Mouse (Mus musculus): ENCODE data around the gene Myh9. TPM values are rescaled to one million over a fixed set of nuclear protein-coding genes. Genes with fewer than 3 reads are reported as not detected.

Gene Myh9
- polyA plus RNA-seq, 1 experiment from 2014 or later, result 32.0 TPM

DNA sequence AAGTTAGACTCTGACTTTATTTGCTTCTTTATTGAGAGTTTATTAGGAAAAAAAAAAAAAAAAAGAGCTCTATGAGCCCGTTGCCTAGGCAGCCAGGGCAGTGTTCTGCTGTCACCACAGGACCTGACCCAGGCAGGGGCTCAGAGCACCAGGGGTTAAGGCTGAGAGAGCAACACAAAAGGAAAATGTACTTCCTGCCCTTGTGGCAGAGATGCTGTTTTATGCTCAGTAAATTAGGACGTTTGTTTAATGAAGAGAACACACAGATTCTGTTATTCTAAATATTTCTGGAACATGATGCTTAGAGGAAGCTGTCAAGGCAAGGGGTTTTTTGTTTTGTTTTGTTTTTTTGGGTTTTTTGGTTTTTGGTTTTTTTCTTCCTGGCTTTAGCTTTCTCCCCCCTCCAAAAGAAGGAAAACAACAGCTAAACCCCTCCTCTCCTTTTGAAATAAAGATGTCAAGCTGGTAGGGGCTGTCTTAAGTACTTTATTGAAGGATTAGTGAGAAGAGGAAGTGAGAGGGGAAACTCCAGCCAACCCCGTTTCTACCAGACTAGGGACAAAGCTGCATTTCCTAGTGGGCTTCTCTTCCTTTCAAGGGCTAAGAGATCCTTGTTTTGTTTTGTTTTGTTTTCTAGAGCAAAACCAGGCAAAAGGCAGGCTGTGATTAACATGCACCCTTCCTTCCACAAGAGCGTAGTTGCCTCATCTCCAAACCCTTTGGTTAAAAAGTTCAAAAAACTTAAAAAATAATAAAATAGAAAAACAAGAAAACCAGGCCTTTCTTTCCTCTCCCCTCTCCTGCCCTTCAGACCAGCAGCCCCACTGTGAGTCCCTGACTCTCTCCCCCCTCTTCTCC is 3.2 kb downstream of the Myh9 start:
- Histone ChIP-seq H3K36me3 (no peaks in the 10 kb centered on the region), H3K27ac (no peak overlapping the region), H3K4me3 (no peak overlapping the region), H3K27me3 (no peaks in the 10 kb centered on the region), H3K9ac (no peak overlapping the region; the same call in 1 of the 2 replicates), H3K4me2 (replicated peaks) (no peak overlapping the region), H3K4me1 (peaks cover 44% of the 10 kb centered on the region), H3K9me3 (replicated peaks) (no peaks in the 10 kb centered on the region)
- ATAC-seq (ENCODE audit: low FRiP score), result no peak
- 15% methylated on average over 4 of the region's 4 CpGs for WGBS

DNA sequence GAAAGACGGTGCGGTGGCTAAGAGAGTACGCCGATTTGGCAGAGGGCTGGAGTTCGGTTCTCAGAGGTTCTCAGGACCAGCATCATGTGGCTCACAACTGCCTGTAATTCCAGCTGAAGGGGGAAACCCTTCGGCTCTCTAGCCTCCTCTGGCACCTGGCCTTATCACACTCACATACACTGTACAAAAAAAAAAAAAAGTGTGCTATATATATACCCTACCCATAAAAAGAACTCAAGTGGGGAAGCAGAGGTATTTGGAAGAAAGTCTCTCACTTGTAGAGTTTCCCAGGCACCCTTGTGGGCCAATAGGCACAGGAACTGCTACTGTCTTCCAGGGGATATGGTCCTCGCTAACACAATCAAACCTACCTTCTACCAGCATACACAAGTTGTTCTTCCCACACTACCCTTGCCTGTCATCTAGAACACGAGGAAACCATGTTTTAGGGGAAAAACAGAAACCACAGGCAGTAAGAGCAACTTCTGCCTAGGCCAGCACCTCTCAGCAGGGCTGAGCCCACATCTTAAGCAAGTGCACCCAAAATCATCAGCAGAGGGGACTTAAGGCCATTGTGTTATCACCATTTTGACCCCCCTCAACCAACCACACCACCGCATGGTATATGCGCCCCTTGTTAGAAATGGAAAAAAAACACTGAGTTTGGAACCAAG is 4.4 kb downstream of the Myh9 start:
- WGBS, result 78% methylated on average over 10 of the region's 10 CpGs
- H3K27me3 ChIP-seq, result no peaks in the 10 kb centered on the region
- H3K4me1 ChIP-seq, result peaks cover 44% of the 10 kb centered on the region
- H3K9me3 ChIP-seq (replicated peaks), result no peaks in the 10 kb centered on the region
- no peak overlapping the region for H3K4me2 ChIP-seq (replicated peaks)
- H3K9ac ChIP-seq, result no peak overlapping the region
- no peak overlapping the region for H3K27ac ChIP-seq
- no peak overlapping the region for H3K4me3 ChIP-seq
- H3K36me3 ChIP-seq, result no peaks in the 10 kb centered on the region
- no peak for ATAC-seq (ENCODE audit: low FRiP score)

DNA sequence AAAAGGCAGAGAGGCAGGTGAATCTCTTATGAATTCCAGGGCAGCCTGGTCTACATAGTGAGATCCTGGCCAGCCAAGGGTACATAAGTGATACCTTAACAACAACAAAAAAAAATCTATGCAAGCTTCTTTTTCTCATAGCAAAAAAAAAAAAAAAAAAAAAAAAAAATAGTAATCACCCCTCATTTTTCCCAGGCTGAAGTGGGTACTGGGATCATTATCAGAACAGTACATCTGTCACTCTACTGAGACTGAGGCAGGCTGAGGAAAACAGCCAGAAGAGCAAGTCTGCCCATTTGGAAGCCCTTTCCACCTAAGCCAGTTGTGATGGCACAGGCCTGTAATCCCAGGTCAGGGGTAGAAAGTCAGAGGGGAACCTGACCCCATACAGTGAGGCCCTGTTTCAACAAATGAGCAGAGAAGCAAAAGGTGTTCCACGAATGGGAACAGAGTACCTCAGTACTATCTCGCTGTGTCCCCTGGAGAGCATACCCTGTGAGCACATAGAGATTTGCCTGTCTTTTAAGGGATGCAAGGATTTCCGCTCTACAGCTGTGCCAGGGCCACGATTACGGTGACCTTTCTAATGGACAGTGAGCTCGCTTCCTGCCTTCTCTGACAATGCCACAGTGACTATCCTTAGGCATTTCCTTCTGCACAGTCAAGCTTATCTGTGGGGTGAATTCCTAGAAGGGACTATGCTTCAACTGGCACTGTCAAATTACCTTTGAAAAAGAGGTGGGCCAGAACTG is 5.1 kb downstream of the Myh9 start:
- ATAC-seq (ENCODE audit: low FRiP score), result no peak
- 59% methylated on average over 6 of the region's 6 CpGs for WGBS
- H3K4me1 ChIP-seq, result peaks cover 44% of the 10 kb centered on the region
- no peaks in the 10 kb centered on the region for H3K9me3 ChIP-seq (replicated peaks)
- H3K36me3 ChIP-seq, result peaks cover 6% of the 10 kb centered on the region
- H3K27me3 ChIP-seq, result no peaks in the 10 kb centered on the region
- no peak overlapping the region for H3K27ac ChIP-seq
- H3K4me3 ChIP-seq, result no peak overlapping the region
- no peak overlapping the region for H3K4me2 ChIP-seq (replicated peaks)
- H3K9ac ChIP-seq, result no peak overlapping the region

DNA sequence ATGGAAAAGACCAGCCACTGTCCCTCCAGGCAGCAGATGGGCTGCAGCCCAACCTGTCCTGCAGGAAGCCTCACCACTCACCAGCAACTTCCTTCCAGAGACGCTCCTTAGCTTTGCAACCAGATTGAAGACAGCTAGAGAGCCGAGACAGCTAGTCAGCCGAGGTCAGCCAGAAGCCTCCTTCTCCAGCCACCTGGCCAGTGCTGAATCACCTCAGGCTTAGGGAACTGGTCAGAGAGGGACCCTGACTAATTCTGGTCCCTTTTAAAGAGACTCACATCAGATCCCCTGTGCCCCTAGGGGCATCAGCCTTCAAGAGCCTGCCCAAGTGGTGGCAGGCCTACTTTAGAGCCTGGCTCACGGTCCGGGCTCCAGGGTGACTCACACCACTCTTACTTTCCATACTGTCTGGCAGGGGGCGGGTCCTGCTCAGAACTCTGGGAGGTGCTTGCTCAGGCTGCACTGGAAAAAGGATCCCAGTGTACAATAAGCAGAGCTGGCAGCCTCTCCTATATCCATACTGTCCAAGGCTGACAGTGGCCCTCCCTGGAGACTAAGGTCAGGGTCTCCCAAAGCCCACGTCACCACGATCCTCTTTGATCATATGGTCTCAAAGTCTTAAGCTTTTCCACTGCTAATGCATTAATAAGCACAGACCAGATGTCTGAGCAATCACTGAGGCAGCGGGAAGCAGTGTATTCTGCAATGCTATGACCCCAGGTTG is 5.9 kb downstream of the Myh9 start:
- WGBS, result 55% methylated on average over 9 of the region's 9 CpGs
- H3K27ac ChIP-seq, result peak overlapping the region; percentile 40; the same call in 1 of the 2 replicates
- H3K9me3 ChIP-seq (replicated peaks), result no peaks in the 10 kb centered on the region
- H3K9ac ChIP-seq, result no peak overlapping the region
- peaks cover 6% of the 10 kb centered on the region for H3K36me3 ChIP-seq
- no peaks in the 10 kb centered on the region for H3K27me3 ChIP-seq
- H3K4me1 ChIP-seq, result peaks cover 44% of the 10 kb centered on the region
- ATAC-seq (ENCODE audit: low FRiP score), result no peak
- H3K4me2 ChIP-seq (replicated peaks), result no peak overlapping the region
- H3K4me3 ChIP-seq, result no peak overlapping the region

DNA sequence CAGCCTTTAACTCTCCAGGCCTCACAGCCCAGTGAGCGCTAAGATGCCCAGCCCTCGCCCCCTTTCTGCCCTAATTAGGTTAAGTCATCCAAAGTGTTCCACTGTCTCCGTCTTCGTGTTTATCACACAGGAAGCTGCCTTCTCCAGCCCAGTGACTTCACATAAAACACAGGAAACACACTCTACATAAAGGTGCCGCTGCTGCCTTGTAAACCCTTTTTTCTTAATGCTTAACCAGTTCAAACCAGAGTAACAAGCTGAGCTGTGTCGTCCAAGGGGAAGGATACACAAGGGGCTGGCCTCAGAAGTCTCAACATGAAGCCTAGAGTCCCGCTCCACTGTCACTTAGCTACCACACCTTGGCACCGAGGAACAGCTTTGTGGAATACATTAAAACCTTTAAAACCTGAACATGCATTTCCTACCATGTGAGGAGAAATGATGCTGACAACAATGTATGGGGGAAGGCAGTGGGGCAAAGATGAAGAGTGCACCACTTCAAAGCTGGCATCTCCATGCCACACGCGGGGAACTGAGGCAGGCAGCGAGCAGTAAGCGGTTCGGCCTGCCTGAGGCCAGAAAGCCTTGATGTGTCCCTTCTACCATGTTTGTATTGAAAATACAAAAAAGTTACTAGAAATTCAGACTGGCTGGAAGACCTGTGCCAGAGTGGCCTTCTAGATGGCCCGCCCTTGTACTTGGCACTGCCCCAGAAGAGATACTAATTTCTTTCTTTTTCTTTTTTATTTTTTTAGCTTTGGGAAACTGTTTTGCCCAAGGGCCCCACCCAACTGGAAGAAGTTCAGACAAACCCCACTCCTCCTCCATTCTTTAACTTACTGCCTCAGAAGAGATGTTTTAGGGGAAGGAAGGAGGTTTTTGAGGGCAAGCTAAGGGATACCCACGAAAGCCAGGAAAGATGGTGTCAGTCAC is 7.4 kb downstream of the Myh9 start:
- peaks cover 6% of the 10 kb centered on the region for H3K36me3 ChIP-seq
- WGBS, result 81% methylated on average over 15 of the region's 15 CpGs
- no peak overlapping the region for H3K4me2 ChIP-seq (replicated peaks)
- no peaks in the 10 kb centered on the region for H3K9me3 ChIP-seq (replicated peaks)
- ATAC-seq (ENCODE audit: low FRiP score), result no peak
- H3K4me3 ChIP-seq, result no peak overlapping the region
- no peak overlapping the region for H3K9ac ChIP-seq
- H3K27me3 ChIP-seq, result no peaks in the 10 kb centered on the region
- H3K4me1 ChIP-seq, result peaks cover 30% of the 10 kb centered on the region
- H3K27ac ChIP-seq, result no peak overlapping the region

DNA sequence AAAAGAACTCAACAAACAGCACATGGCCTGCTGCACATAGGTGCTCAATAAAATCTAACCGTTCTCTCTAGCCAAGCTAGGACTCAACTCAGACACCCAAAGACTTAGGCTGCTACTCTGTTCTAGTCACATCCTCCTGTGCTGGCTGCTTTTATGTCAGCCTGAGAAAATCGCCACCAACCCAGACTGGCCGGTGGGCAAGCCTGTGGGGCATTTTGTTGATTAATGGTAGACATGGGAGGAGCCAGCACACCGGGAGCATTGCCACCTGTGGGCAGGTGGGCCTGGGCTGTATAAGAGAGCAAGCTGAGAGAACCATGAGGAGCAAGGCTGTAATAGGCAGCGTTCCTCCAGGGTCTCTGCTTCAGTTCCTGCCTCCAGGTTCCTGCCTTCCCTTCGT is 8.2 kb downstream of the Myh9 start:
- no peaks in the 10 kb centered on the region for H3K27me3 ChIP-seq
- H3K4me3 ChIP-seq, result no peak overlapping the region
- 91% methylated on average over 6 of the region's 6 CpGs for WGBS

DNA sequence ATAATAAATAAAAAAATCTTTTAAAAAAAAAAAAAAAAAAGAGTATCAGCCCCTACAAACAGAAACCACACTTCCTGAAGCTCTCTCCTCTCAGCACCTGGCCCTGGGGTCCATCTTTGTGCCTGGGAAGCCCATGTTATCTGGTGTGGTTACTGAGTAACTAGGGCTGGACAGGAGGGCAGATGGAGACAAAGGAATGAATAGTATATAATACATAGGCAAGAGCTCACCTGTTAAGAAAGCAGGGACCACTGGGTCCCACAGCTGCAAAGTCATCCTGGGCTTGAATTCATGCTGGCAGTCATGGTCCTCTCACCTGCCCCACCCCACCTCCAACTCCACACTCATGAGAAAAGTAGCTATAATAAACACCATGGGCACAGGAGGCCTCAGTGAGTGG is 8.9 kb downstream of the Myh9 start:
- no peak overlapping the region for H3K4me2 ChIP-seq (replicated peaks)
- no peaks in the 10 kb centered on the region for H3K9me3 ChIP-seq (replicated peaks)
- no peak overlapping the region for H3K4me3 ChIP-seq
- no peak overlapping the region for H3K9ac ChIP-seq
- no peaks in the 10 kb centered on the region for H3K27me3 ChIP-seq
- peaks cover 19% of the 10 kb centered on the region for H3K4me1 ChIP-seq
- no peak for ATAC-seq (ENCODE audit: low FRiP score)
- H3K36me3 ChIP-seq, result peaks cover 6% of the 10 kb centered on the region
- no peak overlapping the region for H3K27ac ChIP-seq

More for the DNA sequence above, 8.2 kb downstream of the Myh9 start:
- no peaks in the 10 kb centered on the region for H3K9me3 ChIP-seq (replicated peaks)
- no peak overlapping the region for H3K4me2 ChIP-seq (replicated peaks)
- H3K27ac ChIP-seq, result no peak overlapping the region
- no peak overlapping the region for H3K9ac ChIP-seq
- H3K4me1 ChIP-seq, result peaks cover 21% of the 10 kb centered on the region
- H3K36me3 ChIP-seq, result peaks cover 6% of the 10 kb centered on the region
- no peak for ATAC-seq (ENCODE audit: low FRiP score)

DNA sequence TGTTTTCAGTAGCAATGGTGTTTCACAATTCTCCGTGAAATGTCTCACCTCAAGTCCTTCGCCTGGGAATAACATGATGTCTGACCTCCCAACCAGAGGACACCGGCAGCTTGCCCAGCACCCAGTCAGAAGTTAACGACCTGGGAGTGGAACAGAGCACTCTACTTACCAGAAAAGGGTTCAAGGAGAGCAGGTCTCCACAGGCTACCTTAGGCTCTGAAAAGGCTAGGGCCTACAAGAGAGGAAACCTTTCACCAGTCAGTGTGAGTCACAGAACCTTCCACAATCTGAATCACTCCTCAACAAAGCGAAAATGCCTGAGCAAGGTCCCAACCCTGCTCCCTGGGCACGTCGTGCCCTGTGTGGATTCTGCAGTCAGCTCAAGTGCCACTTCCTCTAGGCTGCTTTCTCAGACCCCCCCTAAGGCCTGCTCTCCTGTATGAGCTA is 9.5 kb downstream of the Myh9 start:
- Histone ChIP-seq H3K4me1 (peaks cover 23% of the 10 kb centered on the region), H3K27ac (no peak overlapping the region), H3K4me2 (replicated peaks) (no peak overlapping the region), H3K4me3 (no peak overlapping the region), H3K9me3 (replicated peaks) (no peaks in the 10 kb centered on the region), H3K9ac (no peak overlapping the region), H3K36me3 (peaks cover 6% of the 10 kb centered on the region), H3K27me3 (no peaks in the 10 kb centered on the region)
- no peak for ATAC-seq (ENCODE audit: low FRiP score)
- 88% methylated on average over 7 of the region's 7 CpGs for WGBS

DNA sequence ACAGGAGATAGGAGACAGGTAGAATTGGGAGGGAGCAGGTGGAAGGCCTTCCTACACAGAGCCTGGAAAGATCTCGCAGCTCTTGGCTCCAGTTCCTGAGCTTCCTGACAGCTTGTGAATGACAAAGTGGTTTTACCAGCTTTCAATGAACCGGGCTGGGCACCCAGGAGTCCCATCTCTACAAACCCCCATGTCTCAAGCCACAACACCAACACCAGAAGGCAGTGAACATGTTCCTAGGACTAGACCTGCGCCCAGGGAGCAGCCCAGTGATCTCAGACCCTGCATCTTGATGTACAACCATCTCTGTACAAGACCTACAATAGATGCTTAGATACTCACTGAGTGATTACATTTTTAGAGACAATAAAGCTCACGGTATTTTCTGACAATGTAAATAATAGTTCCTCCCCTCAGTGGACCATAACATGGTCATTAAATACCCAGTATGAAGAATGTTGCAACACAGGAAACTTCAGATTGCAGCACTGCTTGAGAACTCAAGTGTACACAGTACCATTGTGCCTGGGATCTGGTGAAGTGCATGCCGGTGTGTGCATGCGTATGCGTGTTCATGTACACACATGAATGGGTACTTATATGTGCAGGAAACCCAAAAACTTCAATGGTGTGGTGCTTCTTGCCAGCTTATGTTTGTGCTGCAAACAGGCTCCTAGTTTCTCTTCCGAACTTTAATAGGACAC is 10.1 kb downstream of the Myh9 start:
- peaks cover 24% of the 10 kb centered on the region for H3K4me1 ChIP-seq

DNA sequence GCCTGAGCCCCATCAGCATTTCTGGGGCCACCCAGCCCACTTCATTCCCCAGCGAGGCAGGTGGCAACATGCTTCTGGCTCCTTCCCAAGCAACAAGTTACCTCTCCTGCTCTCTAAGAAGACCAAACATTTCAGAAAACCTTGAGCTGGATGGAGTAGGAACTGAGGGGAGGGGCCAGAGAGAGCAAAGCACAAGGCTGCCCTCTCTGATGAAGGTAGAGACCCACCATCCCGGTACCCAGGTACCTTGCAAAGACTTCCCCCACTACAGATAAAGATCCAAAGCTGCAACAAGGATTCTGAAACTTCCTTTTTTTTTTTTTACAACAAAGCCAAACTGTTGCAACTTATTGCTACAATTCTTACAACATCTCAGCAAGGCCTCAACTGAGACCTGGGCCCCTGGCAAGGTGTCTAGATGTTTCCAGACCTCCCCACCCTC is 10.8 kb downstream of the Myh9 start:
- WGBS, result 88% methylated on average over 2 of the region's 2 CpGs
- Histone ChIP-seq H3K4me3 (no peak overlapping the region), H3K4me1 (peaks cover 21% of the 10 kb centered on the region), H3K4me2 (replicated peaks) (no peak overlapping the region), H3K9me3 (replicated peaks) (no peaks in the 10 kb centered on the region), H3K27ac (no peak overlapping the region), H3K9ac (no peak overlapping the region), H3K36me3 (peaks cover 6% of the 10 kb centered on the region), H3K27me3 (no peaks in the 10 kb centered on the region)
- ATAC-seq (ENCODE audit: low FRiP score), result no peak

More for the DNA sequence above, 10.1 kb downstream of the Myh9 start:
- no peak for ATAC-seq (ENCODE audit: low FRiP score)
- Histone ChIP-seq H3K4me2 (replicated peaks) (no peak overlapping the region), H3K4me3 (no peak overlapping the region), H3K27ac (no peak overlapping the region), H3K27me3 (no peaks in the 10 kb centered on the region), H3K36me3 (peaks cover 6% of the 10 kb centered on the region), H3K9ac (no peak overlapping the region), H3K9me3 (replicated peaks) (no peaks in the 10 kb centered on the region)
- WGBS, result 88% methylated on average over 8 of the region's 8 CpGs
